ENCODE assay signal across 18 mouse cellular contexts in the genomic region with DNA sequence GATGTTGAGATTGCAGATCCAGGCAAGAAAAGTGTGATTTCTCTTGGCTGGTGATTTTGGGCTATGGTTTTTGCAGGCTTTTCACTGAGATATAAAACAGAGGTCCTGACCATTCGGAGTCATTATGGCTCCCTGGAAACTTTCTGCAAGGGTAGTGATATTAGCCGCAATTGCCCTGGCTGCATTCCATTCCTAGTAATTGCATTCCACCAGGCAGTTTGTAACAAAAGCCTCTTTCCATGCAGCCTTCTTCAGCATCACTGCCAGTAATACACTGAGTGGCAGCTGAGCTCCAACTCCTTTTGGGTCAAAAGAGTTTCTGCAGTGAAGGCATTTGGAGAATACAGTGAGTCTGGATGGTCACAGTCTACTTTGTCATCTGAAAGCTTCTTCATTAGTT.
DNase-seq lines count a peak whose midpoint lies in the region; ATAC-seq and TF ChIP-seq lines count a peak whose summit lies in the region.
"Had no signal": no experiment of that assay in that cellular context is flagged by ENCODE, and none has a peak within 500 bp of the region (broad histone marks: within the 10 kb centered on the region; RNA-seq: fewer than 3 reads in every experiment).

No protein-coding gene starts in this region.

- H3K4me2 ChIP-seq in heart, embryonic 13.5 days, result no peak overlapping the region
- H3K4me2 ChIP-seq in limb, embryonic 14.5 days (replicated peaks; ENCODE audit: low read depth, low read length, severe bottlenecking), result no peak overlapping the region
- H3K4me2 ChIP-seq: heart, embryonic 11.5 days; midbrain, embryonic 15.5 days; neural tube, embryonic 12.5 days had no signal

- DNase-seq in heart, adult 9 months (ENCODE audit: low spot score in 2 of 2), result no peak
- DNase-seq in embryo, embryonic 10.5 days (ENCODE audit: low spot score), result peak; percentile 21
- peak; percentile 32 for DNase-seq in forelimb bud, embryonic 11.5 days (ENCODE audit: low read depth, low spot score)
- DNase-seq in limb, embryonic 14.5 days (ENCODE audit: low spot score), result peak; percentile 82
- no peak for DNase-seq in frontal cortex, postnatal 25 days (ENCODE audit: low spot score in 2 of 2)
- no peak for DNase-seq in lung, postnatal 10 days
- DNase-seq: adrenal gland, adult 2 months; cerebellum, adult 2 months; gastrocnemius, postnatal 14 days; heart, postnatal 4 days; liver; lung, adult 18-20 months; right cerebral cortex, postnatal 4 days had no signal

- H3K9ac ChIP-seq in heart, embryonic 13.5 days, result no peak overlapping the region
- no peak overlapping the region for H3K9ac ChIP-seq in limb, embryonic 14.5 days (ENCODE audit: low read depth, low read length, severe bottlenecking)
- H3K9ac ChIP-seq: midbrain, embryonic 15.5 days; neural tube, embryonic 12.5 days had no signal

- no peak for ATAC-seq in heart, embryonic 13.5 days (ENCODE audit: extremely low read depth, insufficient number of reproducible peaks, low FRiP score, low TSS enrichment)
- ATAC-seq in limb, embryonic 14.5 days (ENCODE audit: low FRiP score, low read depth), result peak; percentile 55; the same call in 1 of the 2 replicates
- ATAC-seq: midbrain, embryonic 15.5 days had no signal

- no peak overlapping the region for H3K4me3 ChIP-seq in heart, embryonic 13.5 days
- H3K4me3 ChIP-seq in limb, embryonic 14.5 days (replicated peaks; ENCODE audit: low read length), result no peak overlapping the region
- H3K4me3 ChIP-seq: left cerebral cortex, adult 2 months; midbrain, embryonic 15.5 days; neural tube, embryonic 12.5 days had no signal

- H3K27ac ChIP-seq in heart, embryonic 13.5 days (replicated peaks), result 0 out of 2 replicates have a peak overlapping the region, but pooled peaks have one; percentile 32
- no peak overlapping the region for H3K27ac ChIP-seq in limb, embryonic 14.5 days (replicated peaks; ENCODE audit: low read depth, low read length)
- H3K27ac ChIP-seq: left cerebral cortex, adult 2 months; midbrain, embryonic 15.5 days; neural tube, embryonic 12.5 days had no signal

- no peaks in the 10 kb centered on the region for H3K27me3 ChIP-seq in heart, embryonic 13.5 days (replicated peaks)
- no peaks in the 10 kb centered on the region for H3K27me3 ChIP-seq in limb, embryonic 14.5 days (ENCODE audit: control insufficient read depth, insufficient read depth, low read length)
- H3K27me3 ChIP-seq: midbrain, embryonic 15.5 days; neural tube, embryonic 12.5 days had no signal

- no peaks in the 10 kb centered on the region for H3K9me3 ChIP-seq in heart, embryonic 13.5 days
- no peaks in the 10 kb centered on the region for H3K9me3 ChIP-seq in limb, embryonic 14.5 days (ENCODE audit: control insufficient read depth, low read length)
- H3K9me3 ChIP-seq: midbrain, embryonic 15.5 days; neural tube, embryonic 12.5 days had no signal

- no peaks in the 10 kb centered on the region for H3K36me3 ChIP-seq in heart, embryonic 13.5 days
- H3K36me3 ChIP-seq in limb, embryonic 14.5 days (ENCODE audit: control insufficient read depth, insufficient read depth, low read length), result no peaks in the 10 kb centered on the region
- H3K36me3 ChIP-seq: midbrain, embryonic 15.5 days; neural tube, embryonic 12.5 days had no signal

- peaks cover 26% of the 10 kb centered on the region for H3K4me1 ChIP-seq in heart, embryonic 13.5 days
- H3K4me1 ChIP-seq in limb, embryonic 14.5 days (ENCODE audit: control insufficient read depth, insufficient read depth, low read length), result peaks cover 14% of the 10 kb centered on the region
- H3K4me1 ChIP-seq: neural tube, embryonic 12.5 days had no signal

- WGBS in heart, embryonic 13.5 days, result 37% methylated on average over 2 of the region's 2 CpGs
- WGBS in limb, embryonic 14.5 days, result 3% methylated on average over 2 of the region's 2 CpGs

- no peak for TF ChIP-seq POLR2A in limb, embryonic 14.5 days (IDR thresholded peaks at IDR 0.05; ENCODE audit: borderline replicate concordance, extremely low read depth, insufficient read depth, insufficient read length)

Comparison
In these comparisons a context has a peak if more than half of its experiments do, and no peak if none do; other contexts are left out.
1. DNase-seq: peak in embryo, embryonic 10.5 days (single experiment), forelimb bud, embryonic 11.5 days (single experiment) and limb, embryonic 14.5 days (single experiment); none in heart, adult 9 months (0 of 2), frontal cortex, postnatal 25 days (0 of 2) and lung, postnatal 10 days (single experiment).